Mouse (Mus musculus): ENCODE data around the gene Pm20d2. TPM values are rescaled to one million over a fixed set of nuclear protein-coding genes. Genes with fewer than 3 reads are reported as not detected.

Gene Pm20d2
- polyA plus RNA-seq, 1 experiment from 2014 or later, result 1.7 TPM

GRCm38 (mm10) chr4:33188164-33188563 lies 1.4 kb downstream of the Pm20d2 start:
- no peak overlapping the region for H3K27ac ChIP-seq (replicated peaks)
- peak overlapping the region; percentile 88 for H3K4me2 ChIP-seq (replicated peaks; ENCODE audit: low read depth)
- no peaks in the 10 kb centered on the region for H3K4me1 ChIP-seq (replicated peaks; ENCODE audit: control insufficient read depth, insufficient read depth)
- H3K36me3 ChIP-seq (ENCODE audit: control insufficient read depth, insufficient read depth, low read length), result no peaks in the 10 kb centered on the region; the same call in 1 of the 2 replicates
- H3K4me3 ChIP-seq (ENCODE audit: low read depth, low read length), result peak overlapping the region; percentile 63; the same call in 1 of the 2 replicates
- WGBS, result 11% methylated on average over 9 of the region's 9 CpGs
- ATAC-seq (ENCODE audit: low FRiP score, low TSS enrichment) (0 out of 2 replicates have a peak, but pooled peaks have one; percentile 15), DNase-seq (ENCODE audit: low spot score) (peak; percentile 42)
- no peak overlapping the region for H3K9ac ChIP-seq (ENCODE audit: low read length)
- TF ChIP-seq EP300 (optimal IDR thresholded peaks at IDR 0.05) (no peak), CTCF (IDR thresholded peaks at IDR 0.05; ENCODE audit: low read depth) (peak; percentile 47)
- H3K9me3 ChIP-seq (ENCODE audit: control insufficient read depth, low read length), result no peaks in the 10 kb centered on the region
- H3K27me3 ChIP-seq (ENCODE audit: control insufficient read depth, insufficient read depth, low read length), result no peaks in the 10 kb centered on the region

- Histone ChIP-seq H3K27me3 (ENCODE audit: control insufficient read depth, insufficient read depth, low read length) (no peaks in the 10 kb centered on the region), H3K4me1 (replicated peaks; ENCODE audit: control insufficient read depth, insufficient read depth) (no peaks in the 10 kb centered on the region), H3K4me3 (ENCODE audit: low read depth, low read length) (no peak overlapping the region), H3K36me3 (ENCODE audit: control insufficient read depth, insufficient read depth, low read length) (peaks cover 3% of the 10 kb centered on the region; the same call in 1 of the 2 replicates), H3K9me3 (ENCODE audit: control insufficient read depth, low read length) (no peaks in the 10 kb centered on the region), H3K4me2 (replicated peaks; ENCODE audit: low read depth) (no peak overlapping the region), H3K27ac (replicated peaks) (no peak overlapping the region), H3K9ac (ENCODE audit: low read length) (no peak overlapping the region)
- ATAC-seq (ENCODE audit: low FRiP score, low TSS enrichment) (no peak), DNase-seq (ENCODE audit: low spot score) (no peak)
- TF ChIP-seq CTCF (IDR thresholded peaks at IDR 0.05; ENCODE audit: low read depth) (no peak), EP300 (optimal IDR thresholded peaks at IDR 0.05) (no peak)
- WGBS, result 82% methylated on average over 5 of the region's 5 CpGs
Measured at GRCm38 (mm10) chr4:33183477-33183876, 6.1 kb downstream of the Pm20d2 start.

- TF ChIP-seq CTCF (IDR thresholded peaks at IDR 0.05; ENCODE audit: low read depth) (no peak), EP300 (optimal IDR thresholded peaks at IDR 0.05) (no peak)
- Histone ChIP-seq H3K27ac (replicated peaks) (no peak overlapping the region), H3K4me2 (replicated peaks; ENCODE audit: low read depth) (no peak overlapping the region), H3K9me3 (ENCODE audit: control insufficient read depth, low read length) (no peaks in the 10 kb centered on the region), H3K27me3 (ENCODE audit: control insufficient read depth, insufficient read depth, low read length) (no peaks in the 10 kb centered on the region), H3K36me3 (ENCODE audit: control insufficient read depth, insufficient read depth, low read length) (no peaks in the 10 kb centered on the region), H3K9ac (ENCODE audit: low read length) (no peak overlapping the region), H3K4me3 (ENCODE audit: low read depth, low read length) (no peak overlapping the region), H3K4me1 (replicated peaks; ENCODE audit: control insufficient read depth, insufficient read depth) (no peaks in the 10 kb centered on the region)
- no peak for DNase-seq (ENCODE audit: low spot score)
- WGBS, result 86% methylated on average over 26 of the region's 26 CpGs
- no peak for ATAC-seq (ENCODE audit: low FRiP score, low TSS enrichment)
Measured at GRCm38 (mm10) chr4:33152087-33153038, 37.2 kb downstream of the Pm20d2 start.

GRCm38 (mm10) chr4:33149150-33149549 lies 40.4 kb downstream of the Pm20d2 start:
- ATAC-seq (ENCODE audit: low FRiP score, low TSS enrichment) (no peak), DNase-seq (ENCODE audit: low spot score) (no peak)
- TF ChIP-seq EP300 (optimal IDR thresholded peaks at IDR 0.05), result no peak
- no peak overlapping the region for H3K4me3 ChIP-seq (ENCODE audit: low read depth, low read length)
- no peak overlapping the region for H3K9ac ChIP-seq (ENCODE audit: low read length)
- H3K27me3 ChIP-seq (ENCODE audit: control insufficient read depth, insufficient read depth, low read length), result no peaks in the 10 kb centered on the region
- no peak overlapping the region for H3K27ac ChIP-seq (replicated peaks)
- WGBS, result 77% methylated on average over 7 of the region's 7 CpGs
- H3K9me3 ChIP-seq (ENCODE audit: control insufficient read depth, low read length), result no peaks in the 10 kb centered on the region
- H3K4me1 ChIP-seq (replicated peaks; ENCODE audit: control insufficient read depth, insufficient read depth), result no peaks in the 10 kb centered on the region
- no peak overlapping the region for H3K4me2 ChIP-seq (replicated peaks; ENCODE audit: low read depth)
- no peaks in the 10 kb centered on the region for H3K36me3 ChIP-seq (ENCODE audit: control insufficient read depth, insufficient read depth, low read length)

- Histone ChIP-seq H3K36me3 (ENCODE audit: control insufficient read depth, insufficient read depth, low read length) (no peaks in the 10 kb centered on the region), H3K9ac (ENCODE audit: low read length) (no peak overlapping the region), H3K27me3 (ENCODE audit: control insufficient read depth, insufficient read depth, low read length) (no peaks in the 10 kb centered on the region), H3K4me3 (ENCODE audit: low read depth, low read length) (no peak overlapping the region), H3K4me2 (replicated peaks; ENCODE audit: low read depth) (no peak overlapping the region), H3K27ac (replicated peaks) (no peak overlapping the region), H3K9me3 (ENCODE audit: control insufficient read depth, low read length) (no peaks in the 10 kb centered on the region), H3K4me1 (replicated peaks; ENCODE audit: control insufficient read depth, insufficient read depth) (no peaks in the 10 kb centered on the region)
- WGBS, result 8% methylated on average over 2 of the region's 2 CpGs
- ATAC-seq (ENCODE audit: low FRiP score, low TSS enrichment), result no peak
- TF ChIP-seq EP300 (optimal IDR thresholded peaks at IDR 0.05), result no peak
- peak; percentile 74 for TF ChIP-seq CTCF (IDR thresholded peaks at IDR 0.05; ENCODE audit: low read depth)
- peak; percentile 69 for DNase-seq (ENCODE audit: low spot score)
Measured at GRCm38 (mm10) chr4:33147825-33148224, 41.7 kb downstream of the Pm20d2 start.

All from stomach, postnatal 0 days (tissue).